In the genomic region with DNA sequence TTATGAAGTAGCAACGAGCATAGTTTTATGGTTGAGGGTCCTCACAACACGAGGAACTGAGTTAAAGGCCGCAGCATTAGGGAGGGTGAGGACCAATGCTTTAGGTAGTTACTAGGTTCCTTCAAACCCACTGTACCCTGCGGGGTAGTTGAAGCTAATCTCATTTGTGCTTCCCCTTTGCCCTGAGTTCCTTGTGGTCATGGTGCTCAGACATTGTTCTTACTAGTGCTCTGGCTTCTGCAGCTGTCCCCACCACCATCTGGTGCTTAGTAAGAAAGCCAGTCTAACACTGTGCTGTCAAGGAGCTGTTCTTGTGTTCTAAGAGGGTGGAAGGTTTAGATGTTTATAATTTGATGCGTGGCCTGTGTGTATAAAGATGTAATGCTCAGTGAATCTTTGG, we compare ENCODE assay signal across 14 mouse cellular contexts. TPM values are rescaled to one million over a fixed set of nuclear protein-coding genes. Genes with fewer than 3 reads are reported as not detected.
A peak's percentile ranks its signal among the peaks of the same experiment; 100 is the strongest.
DNase-seq lines count a peak whose midpoint lies in the region; ATAC-seq and TF ChIP-seq lines count a peak whose summit lies in the region.
"Had no signal": no experiment of that assay in that cellular context is flagged by ENCODE, and none has a peak within 500 bp of the region (broad histone marks: within the 10 kb centered on the region; RNA-seq: fewer than 3 reads in every experiment).

No protein-coding gene starts in this region.

- ATAC-seq in heart, postnatal 0 days (ENCODE audit: insufficient read depth, low read depth): no peak
- ATAC-seq in forebrain, embryonic 16.5 days: peak; percentile 10; the same call in 1 of the 2 replicates

- no peaks in the 10 kb centered on the region for H3K27me3 ChIP-seq in heart, postnatal 0 days (ENCODE audit: control insufficient read depth, insufficient read depth, low read length)
- H3K27me3 ChIP-seq in E14TG2a.4 (ENCODE audit: insufficient read depth, low read length): peaks cover 12% of the 10 kb centered on the region
- no peaks in the 10 kb centered on the region for H3K27me3 ChIP-seq in forebrain, embryonic 16.5 days (replicated peaks; ENCODE audit: control insufficient read depth, insufficient read depth, low read length)
- H3K27me3 ChIP-seq: CH12.LX; limb, embryonic 12.5 days had no signal

- no peak overlapping the region for H3K4me3 ChIP-seq in heart, postnatal 0 days (ENCODE audit: low read depth, low read length)
- 0 out of 2 replicates have a peak overlapping the region, but pooled peaks have one; percentile 14 for H3K4me3 ChIP-seq in E14TG2a.4 (replicated peaks; ENCODE audit: low read length)
- H3K4me3 ChIP-seq in forebrain, embryonic 16.5 days (replicated peaks; ENCODE audit: low read length): no peak overlapping the region
- H3K4me3 ChIP-seq: limb, embryonic 12.5 days had no signal

- peaks cover 32% of the 10 kb centered on the region for H3K4me1 ChIP-seq in heart, postnatal 0 days (ENCODE audit: control insufficient read depth, insufficient read depth)
- peaks cover 91% of the 10 kb centered on the region for H3K4me1 ChIP-seq in E14TG2a.4 (replicated peaks; ENCODE audit: low read depth, low read length)
- peaks cover 24% of the 10 kb centered on the region for H3K4me1 ChIP-seq in forebrain, embryonic 16.5 days (replicated peaks; ENCODE audit: control insufficient read depth, insufficient read depth, low read length)

- DNase-seq in embryo, embryonic 10 days (ENCODE audit: low spot score): peak; percentile 62
- DNase-seq in embryo, embryonic 9.5 days (ENCODE audit: extremely low spot score): no peak
- no peak for DNase-seq in heart, postnatal 0 days (ENCODE audit: low spot score)
- no peak for DNase-seq in heart, postnatal 14 days
- no peak for DNase-seq in ovary, postnatal 36 days (ENCODE audit: low spot score)
- DNase-seq in kidney, adult 8-10 months: no peak
- DNase-seq: heart, postnatal 36 days; kidney, adult 2 months; lung, postnatal 4 days; thymus, adult 2 months had no signal

- no peak for TF ChIP-seq CTCF in heart, postnatal 0 days (IDR thresholded peaks at IDR 0.05; ENCODE audit: low read depth)
- no peak for TF ChIP-seq CTCF in E14TG2a.4 (conservative IDR thresholded peaks at IDR 0.05; ENCODE audit: low read length)

- H3K9ac ChIP-seq in heart, postnatal 0 days (replicated peaks; ENCODE audit: low read depth, low read length): no peak overlapping the region
- no peak overlapping the region for H3K9ac ChIP-seq in forebrain, embryonic 16.5 days (replicated peaks; ENCODE audit: low read depth, low read length)
- H3K9ac ChIP-seq: limb, embryonic 12.5 days had no signal

- no peak overlapping the region for H3K4me2 ChIP-seq in heart, postnatal 0 days (ENCODE audit: low read depth, low read length)
- H3K4me2 ChIP-seq in forebrain, embryonic 16.5 days (ENCODE audit: low read length): no peak overlapping the region

- peak overlapping the region; percentile 81 for H3K27ac ChIP-seq in heart, postnatal 0 days (ENCODE audit: low read depth)
- no peak overlapping the region for H3K27ac ChIP-seq in forebrain, embryonic 16.5 days (ENCODE audit: low read length)
- H3K27ac ChIP-seq: limb, embryonic 12.5 days had no signal

- H3K36me3 ChIP-seq in heart, postnatal 0 days (replicated peaks; ENCODE audit: control insufficient read depth, insufficient read depth, low read length): no peaks in the 10 kb centered on the region
- H3K36me3 ChIP-seq in E14TG2a.4 (ENCODE audit: insufficient read depth, low read length): peaks cover 90% of the 10 kb centered on the region
- H3K36me3 ChIP-seq in forebrain, embryonic 16.5 days (ENCODE audit: control insufficient read depth, insufficient read depth): no peaks in the 10 kb centered on the region; the same call in 1 of the 2 replicates

- WGBS in heart, postnatal 0 days: 54% methylated on average over 5 of the region's 5 CpGs
- WGBS in forebrain, embryonic 16.5 days: 52% methylated on average over 5 of the region's 5 CpGs

- intact Hi-C loops in heart, postnatal 14 days (cut with DNase I): no loop called here

- no peaks in the 10 kb centered on the region for H3K9me3 ChIP-seq in heart, postnatal 0 days (replicated peaks; ENCODE audit: control insufficient read depth, low read length)
- H3K9me3 ChIP-seq in E14TG2a.4 (ENCODE audit: low read length): no peaks in the 10 kb centered on the region
- H3K9me3 ChIP-seq in forebrain, embryonic 16.5 days (ENCODE audit: control insufficient read depth, low read length): no peaks in the 10 kb centered on the region
- H3K9me3 ChIP-seq: limb, embryonic 12.5 days had no signal

- no peak for TF ChIP-seq EP300 in heart, postnatal 0 days (IDR thresholded peaks at IDR 0.05; ENCODE audit: low read depth)

RNA-seq across cellular contexts. Expression of a gene that starts 25.7 kb away (rescaled TPM):
- total RNA-seq in heart, postnatal 0 days (2014; rRNA removed; ENCODE audit: low replicate concordance): 42.8 and 51.3 TPM in 2 replicates
- polyA plus RNA-seq in heart, postnatal 0 days (2015; fragmentation: Nextera tagmentation; extraction: Ambion mirVana): 4.0 and 5.1 TPM in 2 replicates
- 10 to 100 TPM; 23.6 to 24.9 TPM for total RNA-seq in heart, postnatal 14 days (2021)
- 8.7 and 10.4 TPM in 2 replicates for polyA plus RNA-seq in forebrain, embryonic 16.5 days (2015; fragmentation: Nextera tagmentation; extraction: Ambion mirVana)
